Mouse (Mus musculus) intestine, embryonic 15.5 days (tissue): ENCODE results near the gene Myl3. TPM values are rescaled to one million over a fixed set of nuclear protein-coding genes. Genes with fewer than 3 reads are reported as not detected.

ENCODE experiments used
- ATAC-seq: fragments of 200-750 bp; cut with Nextera tagmentation; 2 replicates; pipeline ENCODE4 v1.8.0; 2017; ENCODE audit warnings: moderate TSS enrichment, moderate library complexity
- H3K27ac ChIP-seq: fragments of 300-500 bp; sonication (generic); 2 replicates; pipeline ENCODE4 v1.5.1; 2015; ENCODE audit warnings: mild to moderate bottlenecking, inconsistent platforms
- H3K27me3 ChIP-seq: fragments of 300-500 bp; sonication (generic); replicated peaks from 2 replicates; pipeline ENCODE4 v1.6.1; 2015; ENCODE audit warnings: inconsistent platforms
- H3K36me3 ChIP-seq: fragments of 300-500 bp; sonication (generic); 2 replicates; pipeline ENCODE4 v1.6.1; 2015; ENCODE audit warnings: inconsistent platforms
- H3K4me1 ChIP-seq: fragments of 300-500 bp; sonication (generic); replicated peaks from 2 replicates; pipeline ENCODE4 v1.6.1; 2015; ENCODE audit warnings: inconsistent platforms
- H3K4me2 ChIP-seq: fragments of 300-500 bp; sonication (generic); replicated peaks from 2 replicates; pipeline ENCODE4 v1.6.1; 2015; ENCODE audit warnings: mild to moderate bottlenecking, inconsistent platforms
- H3K4me3 ChIP-seq: fragments of 300-500 bp; sonication (generic); replicated peaks from 2 replicates; pipeline ENCODE4 v1.5.1; 2015; ENCODE audit warnings: inconsistent platforms
- H3K9ac ChIP-seq: fragments of 300-500 bp; sonication (generic); 2 replicates; pipeline ENCODE4 v1.6.1; 2015; ENCODE audit warnings: inconsistent platforms
- H3K9me3 ChIP-seq: fragments of 300-500 bp; sonication (generic); 2 replicates; pipeline ENCODE4 v1.6.1; 2016; ENCODE audit warnings: inconsistent platforms
- WGBS: fragments of 180-500 bp; shearing (Covaris S2); methylation state at CpG from one replicate; pipeline ENCODE4 v1.1.7; 2015; 5-methylcytosine and 5-hydroxymethylcytosine counted together
- polyA plus RNA-seq: library from polyadenylated mRNA; unstranded; fragments of >200 nt; fragmentation: Nextera tagmentation; extraction: Ambion mirVana; gene quantifications from 2 replicates; pipeline ENCODE4 v1.2.1, GENCODE M21; 2015

The Myl3 gene
- polyA plus RNA-seq, 1 experiment from 2014 or later = 0.58 TPM

DNA sequence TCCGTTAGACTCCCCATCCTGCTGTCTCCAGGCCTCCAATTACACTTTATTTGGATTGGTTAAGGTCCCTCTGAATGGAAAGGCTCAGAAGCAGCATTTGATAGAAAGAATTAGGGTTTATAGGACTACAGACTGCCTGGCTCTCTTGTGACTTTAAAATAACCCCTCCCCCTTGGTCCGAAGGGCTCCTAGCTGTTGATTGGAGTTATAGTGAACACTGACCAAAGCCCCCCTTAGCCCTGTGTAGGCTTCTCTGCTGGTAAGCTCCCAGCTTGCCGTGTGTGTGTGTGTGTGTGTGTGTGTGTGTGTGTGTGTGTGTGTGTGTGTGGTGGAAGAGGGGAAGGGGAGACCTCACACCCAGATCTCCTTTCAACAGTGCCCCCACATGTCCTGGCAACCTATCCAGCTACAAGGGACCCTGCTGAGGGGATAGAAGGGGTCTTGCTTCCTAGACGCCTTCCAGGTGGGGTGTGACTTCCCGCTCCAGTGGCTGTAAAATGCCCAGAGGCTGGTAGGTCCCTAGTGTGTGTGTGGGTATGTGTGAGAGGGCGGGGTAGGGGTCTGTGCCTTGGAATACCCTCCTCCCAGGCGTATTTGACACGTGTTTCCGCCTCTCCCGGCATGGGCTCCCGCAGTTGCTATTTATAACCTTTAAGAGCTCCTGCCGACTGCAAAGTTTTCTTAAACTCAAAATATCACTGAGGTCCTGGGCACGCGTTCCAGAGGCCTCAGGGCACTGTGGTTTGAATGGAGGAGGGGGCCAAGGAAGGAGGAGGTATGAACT, 8.9 kb downstream of the Myl3 start:
- H3K4me1 ChIP-seq = peaks cover 20% of the 10 kb centered on the region
- H3K4me3 ChIP-seq = no peak overlapping the region
- H3K27me3 ChIP-seq = 0 out of 2 replicates have a peak, but pooled peaks cover 3% of the 10 kb centered on the region
- no peaks in the 10 kb centered on the region for H3K36me3 ChIP-seq
- H3K9ac ChIP-seq = no peak overlapping the region
- no peaks in the 10 kb centered on the region for H3K9me3 ChIP-seq
- peak overlapping the region; percentile 40; the same call in 1 of the 2 replicates for H3K27ac ChIP-seq
- WGBS = 27% methylated on average over 14 of the region's 14 CpGs
- peak; percentile 64 for ATAC-seq
- H3K4me2 ChIP-seq = no peak overlapping the region

DNA sequence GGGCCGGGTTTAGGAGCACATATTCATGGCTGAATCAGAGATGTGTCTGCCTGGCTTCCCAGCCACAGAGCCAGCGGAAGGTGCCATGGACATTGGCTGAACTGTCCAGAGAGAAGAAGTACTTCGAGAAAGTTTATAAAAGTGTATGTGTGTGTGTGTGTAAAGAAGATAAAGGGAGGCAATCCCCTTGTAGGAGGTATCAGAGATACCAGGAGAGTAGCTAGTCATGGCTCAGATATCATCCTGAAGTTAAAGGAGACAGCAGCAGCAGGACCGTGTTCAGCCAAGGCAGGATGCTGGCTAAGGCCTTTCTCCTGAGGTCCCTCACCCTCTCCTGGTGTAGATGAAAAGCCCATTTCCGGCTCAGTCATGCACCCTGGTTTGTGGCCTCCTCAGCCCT, 9.8 kb downstream of the Myl3 start:
- WGBS = 66% methylated on average over 5 of the region's 5 CpGs
- Histone ChIP-seq H3K9me3 (no peaks in the 10 kb centered on the region), H3K4me3 (no peak overlapping the region), H3K4me1 (peaks cover 16% of the 10 kb centered on the region), H3K36me3 (no peaks in the 10 kb centered on the region), H3K4me2 (no peak overlapping the region), H3K27ac (no peak overlapping the region), H3K9ac (no peak overlapping the region), H3K27me3 (no peaks in the 10 kb centered on the region)
- no peak for ATAC-seq

DNA sequence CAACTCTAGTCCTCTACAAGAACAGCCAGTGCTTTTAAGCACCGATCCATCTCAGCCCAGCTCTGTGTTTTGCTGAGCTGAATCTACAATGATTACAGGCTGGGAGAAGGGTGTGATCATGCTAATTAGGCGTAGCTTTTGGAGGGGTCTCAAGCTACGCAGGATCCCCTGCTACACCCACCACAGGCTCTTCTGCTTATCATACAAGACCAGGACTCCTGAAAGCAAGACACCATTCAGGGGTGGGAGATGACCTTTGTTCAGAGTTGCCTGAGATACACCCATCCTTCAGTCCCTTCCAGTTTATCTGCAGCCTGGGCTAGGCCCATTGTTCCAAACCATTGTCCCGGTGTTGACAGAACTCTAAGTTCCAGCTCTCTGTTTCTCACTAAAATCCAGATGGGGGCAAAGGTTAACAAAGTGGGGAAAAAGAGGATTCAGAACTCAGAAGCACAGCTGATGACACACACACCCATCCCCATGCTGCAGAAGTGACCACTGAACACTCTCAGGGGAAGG, 11.3 kb downstream of the Myl3 start:
- Histone ChIP-seq H3K4me3 (no peak overlapping the region), H3K9ac (no peak overlapping the region), H3K27ac (no peak overlapping the region), H3K9me3 (no peaks in the 10 kb centered on the region), H3K4me2 (no peak overlapping the region), H3K4me1 (peaks cover 9% of the 10 kb centered on the region; the same call in 1 of the 2 replicates), H3K27me3 (no peaks in the 10 kb centered on the region), H3K36me3 (no peaks in the 10 kb centered on the region)
- 80% methylated on average over 4 of the region's 4 CpGs for WGBS
- no peak for ATAC-seq

DNA sequence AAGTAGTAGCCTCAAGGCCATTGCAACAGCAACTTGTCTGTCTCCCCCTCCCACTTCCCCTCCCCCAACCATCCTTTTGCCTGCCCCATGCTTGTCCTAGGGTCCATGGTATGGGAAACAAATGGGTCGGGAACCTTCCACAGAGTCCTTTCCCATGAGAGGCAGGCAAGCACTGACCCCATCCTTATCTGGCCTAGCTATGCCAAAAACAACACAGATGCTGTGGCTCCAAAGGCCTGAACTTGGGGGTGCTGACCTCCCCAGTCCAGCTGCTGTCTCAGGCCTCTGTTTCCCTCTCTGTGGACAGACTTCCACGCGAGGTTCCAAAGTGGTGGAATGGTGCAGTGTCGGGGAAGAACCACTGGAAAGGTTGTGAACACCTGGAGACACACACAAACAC, 12.1 kb downstream of the Myl3 start:
- H3K9ac ChIP-seq = no peak overlapping the region
- no peaks in the 10 kb centered on the region for H3K36me3 ChIP-seq
- ATAC-seq = no peak
- peaks cover 9% of the 10 kb centered on the region; the same call in 1 of the 2 replicates for H3K4me1 ChIP-seq
- WGBS = 72% methylated on average over 4 of the region's 4 CpGs
- no peak overlapping the region for H3K27ac ChIP-seq
- no peaks in the 10 kb centered on the region for H3K9me3 ChIP-seq
- H3K27me3 ChIP-seq = no peaks in the 10 kb centered on the region
- no peak overlapping the region for H3K4me3 ChIP-seq
- no peak overlapping the region for H3K4me2 ChIP-seq

DNA sequence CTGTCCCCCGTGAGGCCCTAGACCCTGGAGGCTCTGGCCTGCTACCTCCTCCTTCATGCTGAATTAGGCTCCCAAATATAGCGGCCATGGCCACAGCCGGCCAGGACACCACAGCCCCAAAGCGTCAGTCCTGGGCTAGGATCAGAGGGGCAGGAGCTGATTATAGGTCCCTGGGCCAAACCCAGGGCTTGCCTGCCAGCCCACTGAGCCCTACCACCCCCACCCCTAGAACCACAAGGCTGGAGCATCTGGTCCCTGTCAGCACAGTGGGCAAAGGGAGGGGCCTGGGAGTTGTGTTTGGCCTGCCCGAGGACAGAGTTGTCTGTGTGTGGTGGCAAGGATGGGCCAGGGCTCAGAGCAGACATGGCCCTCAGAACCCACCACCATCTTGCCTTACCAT, 16.2 kb downstream of the Myl3 start:
- Histone ChIP-seq H3K4me3 (no peak overlapping the region), H3K36me3 (no peaks in the 10 kb centered on the region), H3K9ac (no peak overlapping the region), H3K4me1 (peaks cover 4% of the 10 kb centered on the region; the same call in 1 of the 2 replicates), H3K9me3 (no peaks in the 10 kb centered on the region), H3K27ac (no peak overlapping the region), H3K27me3 (no peaks in the 10 kb centered on the region), H3K4me2 (no peak overlapping the region)
- ATAC-seq = no peak
- 78% methylated on average over 5 of the region's 5 CpGs for WGBS

DNA sequence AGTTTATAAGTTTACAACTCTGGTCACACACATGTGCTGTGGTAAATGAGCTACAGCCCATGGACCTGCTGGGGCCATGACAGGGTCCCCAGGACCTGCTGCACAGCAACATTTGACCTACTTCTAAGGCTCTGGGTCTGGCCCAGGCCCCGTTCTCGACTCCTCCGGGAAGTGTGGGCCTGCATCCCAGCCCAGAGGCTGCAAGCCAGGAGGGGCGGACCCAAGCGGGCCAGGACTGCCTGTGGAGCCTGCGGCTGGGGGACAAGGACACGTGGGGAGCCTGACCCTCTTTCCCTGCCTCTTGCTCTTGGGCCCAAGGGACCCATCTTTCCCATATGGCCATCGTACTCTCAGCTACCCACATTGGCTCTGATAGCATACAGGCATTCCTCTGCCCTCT, 16.9 kb downstream of the Myl3 start:
- 0 out of 2 replicates have a peak, but pooled peaks have one; percentile 21 for ATAC-seq
- Histone ChIP-seq H3K9ac (no peak overlapping the region), H3K36me3 (no peaks in the 10 kb centered on the region), H3K4me1 (peaks cover 7% of the 10 kb centered on the region; the same call in 1 of the 2 replicates), H3K27me3 (no peaks in the 10 kb centered on the region), H3K4me3 (no peak overlapping the region), H3K9me3 (no peaks in the 10 kb centered on the region), H3K27ac (no peak overlapping the region; the same call in 1 of the 2 replicates), H3K4me2 (no peak overlapping the region)
- 58% methylated on average over 8 of the region's 8 CpGs for WGBS

DNA sequence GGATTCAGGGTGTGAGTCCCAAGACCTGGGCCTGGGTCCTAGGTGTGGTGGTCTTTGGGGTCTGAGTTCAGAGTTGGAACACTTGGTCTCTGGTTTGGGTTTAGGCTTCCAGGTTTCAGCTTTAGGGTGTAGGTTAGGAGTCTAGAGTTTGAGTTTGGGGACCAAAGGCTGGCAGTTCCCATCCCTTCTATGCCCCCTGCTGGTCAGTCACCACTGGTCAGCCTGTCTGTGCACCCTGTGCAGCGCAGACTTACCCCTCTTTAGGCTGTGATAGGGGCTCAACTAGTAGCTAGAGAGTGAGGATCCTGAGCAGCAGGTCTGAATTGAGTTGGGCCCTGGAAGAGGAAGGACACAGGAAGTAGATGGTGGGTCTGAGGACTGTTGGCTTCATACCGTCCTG, 17.6 kb downstream of the Myl3 start:
- 0 out of 2 replicates have a peak, but pooled peaks have one; percentile 40 for ATAC-seq
- WGBS = 54% methylated on average over 2 of the region's 2 CpGs

DNA sequence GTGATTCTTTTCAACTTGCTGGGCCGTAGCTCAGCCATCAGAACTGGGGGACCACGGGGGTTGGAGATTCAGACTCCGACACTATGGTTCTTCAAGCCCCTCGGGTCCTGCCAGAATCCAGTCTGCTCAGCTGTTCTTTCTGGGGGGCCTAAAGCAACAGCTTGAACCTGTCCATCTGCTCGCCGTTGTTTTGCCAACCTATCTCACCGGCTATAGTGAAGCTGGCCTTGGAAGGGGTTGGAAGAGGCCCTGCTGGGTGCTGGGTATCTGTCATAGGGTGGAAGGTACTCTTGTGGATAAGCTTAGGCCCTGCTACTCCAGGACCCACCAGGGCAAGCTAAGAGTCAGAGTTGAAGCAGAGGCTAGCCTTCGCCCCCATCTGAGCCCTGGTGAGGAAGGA, 19.2 kb downstream of the Myl3 start:
- H3K27me3 ChIP-seq = no peaks in the 10 kb centered on the region
- no peaks in the 10 kb centered on the region for H3K36me3 ChIP-seq
- H3K27ac ChIP-seq = no peak overlapping the region
- H3K9me3 ChIP-seq = no peaks in the 10 kb centered on the region
- no peak for ATAC-seq
- WGBS = 77% methylated on average over 8 of the region's 8 CpGs
- H3K9ac ChIP-seq = no peak overlapping the region
- peaks cover 14% of the 10 kb centered on the region; the same call in 1 of the 2 replicates for H3K4me1 ChIP-seq
- no peak overlapping the region for H3K4me2 ChIP-seq
- no peak overlapping the region for H3K4me3 ChIP-seq

More for the DNA sequence above, 17.6 kb downstream of the Myl3 start:
- Histone ChIP-seq H3K27me3 (no peaks in the 10 kb centered on the region), H3K9ac (no peak overlapping the region), H3K4me3 (no peak overlapping the region), H3K36me3 (no peaks in the 10 kb centered on the region), H3K4me1 (peaks cover 7% of the 10 kb centered on the region; the same call in 1 of the 2 replicates), H3K9me3 (no peaks in the 10 kb centered on the region), H3K4me2 (no peak overlapping the region), H3K27ac (no peak overlapping the region)

DNA sequence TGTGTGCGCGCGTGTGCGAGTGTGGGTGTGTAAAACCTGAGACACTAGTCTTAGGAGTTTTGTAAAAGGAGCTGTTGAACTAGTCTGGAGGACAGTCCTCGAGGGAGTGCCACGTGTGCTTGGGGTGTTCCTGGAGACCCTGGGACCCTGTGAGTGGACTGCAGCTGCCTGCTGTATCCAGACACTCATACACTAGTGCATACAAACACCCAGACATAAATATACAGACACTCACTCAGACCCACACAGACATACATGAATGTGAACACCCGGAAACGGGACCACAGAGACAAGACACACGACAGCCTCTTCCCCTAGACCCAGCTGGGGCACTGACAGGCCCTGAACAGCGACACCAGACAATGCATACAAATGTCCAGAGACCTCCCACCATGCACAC, 21.1 kb downstream of the Myl3 start:
- 70% methylated on average over 10 of the region's 10 CpGs for WGBS
- H3K4me3 ChIP-seq = no peak overlapping the region
- no peaks in the 10 kb centered on the region for H3K27me3 ChIP-seq
- H3K9me3 ChIP-seq = no peaks in the 10 kb centered on the region
- H3K9ac ChIP-seq = no peak overlapping the region
- H3K4me1 ChIP-seq = peaks cover 15% of the 10 kb centered on the region; the same call in 1 of the 2 replicates
- ATAC-seq = peak; percentile 22; the same call in 1 of the 2 replicates
- H3K36me3 ChIP-seq = no peaks in the 10 kb centered on the region
- H3K27ac ChIP-seq = no peak overlapping the region
- H3K4me2 ChIP-seq = no peak overlapping the region

DNA sequence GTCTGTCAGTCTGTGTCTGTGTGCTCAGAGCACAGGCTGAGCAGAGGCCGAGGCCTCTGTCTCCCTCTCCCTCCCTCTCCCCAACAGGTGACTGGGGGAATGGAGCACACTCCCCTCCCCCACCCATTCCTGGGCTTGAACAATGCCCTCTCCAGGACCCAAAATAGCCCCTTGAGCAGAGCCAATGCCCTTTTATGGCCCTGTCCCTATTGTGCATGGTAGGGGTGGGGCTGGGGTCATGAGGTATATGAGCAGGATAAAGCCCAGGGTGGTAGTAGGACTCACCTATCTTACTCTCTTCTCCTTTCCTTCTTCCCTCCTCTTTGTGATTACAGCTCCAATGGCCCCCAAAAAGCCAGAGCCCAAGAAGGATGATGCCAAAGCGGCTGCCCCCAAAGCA, 21.7 kb downstream of the Myl3 start:
- Histone ChIP-seq H3K36me3 (no peaks in the 10 kb centered on the region), H3K27me3 (no peaks in the 10 kb centered on the region), H3K27ac (no peak overlapping the region), H3K4me3 (no peak overlapping the region), H3K9ac (no peak overlapping the region), H3K4me2 (no peak overlapping the region), H3K4me1 (peaks cover 15% of the 10 kb centered on the region; the same call in 1 of the 2 replicates), H3K9me3 (no peaks in the 10 kb centered on the region)
- ATAC-seq = no peak
- 73% methylated on average over 2 of the region's 2 CpGs for WGBS

DNA sequence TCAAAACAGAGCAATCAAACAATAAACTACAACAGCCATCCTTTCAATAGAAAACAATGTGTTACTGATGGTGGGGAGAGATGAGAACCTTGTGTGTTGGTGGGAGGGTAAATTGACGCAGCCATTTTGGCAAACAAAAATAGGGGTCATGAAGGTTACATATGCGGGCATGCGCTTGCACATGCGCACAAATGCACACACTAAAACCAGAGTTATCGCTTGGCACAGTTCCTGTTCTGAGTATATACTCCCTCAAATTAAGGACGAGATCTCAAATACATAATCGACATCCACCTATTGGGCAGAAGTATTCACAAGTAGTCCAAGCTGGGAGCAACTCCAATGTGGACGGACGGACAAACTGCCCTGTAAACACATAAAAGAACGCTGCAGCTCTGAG, 30.7 kb downstream of the Myl3 start:
- Histone ChIP-seq H3K4me2 (no peak overlapping the region), H3K9ac (no peak overlapping the region), H3K27ac (no peak overlapping the region), H3K36me3 (no peaks in the 10 kb centered on the region), H3K4me3 (no peak overlapping the region), H3K27me3 (no peaks in the 10 kb centered on the region), H3K4me1 (peaks cover 7% of the 10 kb centered on the region), H3K9me3 (no peaks in the 10 kb centered on the region)
- WGBS = 90% methylated on average over 10 of the region's 10 CpGs
- ATAC-seq = no peak

DNA sequence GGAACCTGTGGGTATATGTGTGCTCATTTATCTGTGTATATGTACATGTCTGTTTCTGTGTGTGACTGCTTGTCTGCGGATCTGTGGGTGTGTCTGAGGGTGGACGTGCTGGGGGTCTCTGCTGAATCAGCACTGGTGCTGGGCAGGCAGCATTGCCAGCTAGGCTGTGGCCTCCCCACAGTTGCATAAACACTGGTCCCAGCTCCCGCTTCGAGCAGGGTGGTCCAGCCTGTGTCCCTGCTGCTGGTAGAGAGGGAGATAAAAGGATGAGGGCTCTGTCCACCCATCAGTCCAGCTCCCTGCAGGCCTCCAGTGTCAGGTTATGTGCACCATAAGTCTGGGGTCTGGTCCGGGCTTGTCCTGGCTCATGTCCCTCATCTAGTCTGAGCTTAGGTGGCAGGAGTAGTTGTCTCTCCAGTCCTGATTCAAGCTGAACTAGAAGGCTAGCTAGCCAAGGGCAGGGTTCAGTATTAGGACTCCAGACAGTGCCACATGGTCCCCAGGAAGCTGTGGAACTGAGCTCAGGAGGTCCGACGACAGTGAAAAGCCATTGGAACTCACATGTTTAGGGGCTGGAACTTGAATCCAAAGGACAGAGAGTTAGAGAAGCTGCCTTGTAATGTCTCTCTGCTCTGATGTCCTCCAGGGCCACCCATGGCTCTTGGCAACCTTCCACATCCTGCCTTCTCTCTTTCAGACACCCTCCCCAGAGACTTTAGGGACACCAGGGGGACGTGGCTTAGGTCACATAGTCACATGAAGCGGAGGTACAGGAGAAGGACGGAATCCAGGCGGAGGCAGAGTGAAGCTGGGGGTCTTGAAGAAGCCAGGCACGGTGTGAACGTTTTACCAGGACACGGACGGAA, 33.0 kb downstream of the Myl3 start:
- H3K4me2 ChIP-seq = peak overlapping the region; percentile 15; the same call in 1 of the 2 replicates
- H3K27ac ChIP-seq = peak overlapping the region; percentile 14

More for the DNA sequence above, 33.0 kb downstream of the Myl3 start:
- ATAC-seq = peak; percentile 19; the same call in 1 of the 2 replicates
- WGBS = 66% methylated on average over 15 of the region's 15 CpGs
- no peaks in the 10 kb centered on the region for H3K36me3 ChIP-seq
- no peak overlapping the region for H3K4me3 ChIP-seq
- H3K4me1 ChIP-seq = peaks cover 7% of the 10 kb centered on the region
- H3K27me3 ChIP-seq = no peaks in the 10 kb centered on the region
- no peaks in the 10 kb centered on the region for H3K9me3 ChIP-seq
- H3K9ac ChIP-seq = no peak overlapping the region
